Mouse (Mus musculus): ENCODE data around the gene Tomm6. TPM values are rescaled to one million over a fixed set of nuclear protein-coding genes. Genes with fewer than 3 reads are reported as not detected.

Gene Tomm6
- total and polyA plus RNA-seq, 3 experiments: 66.5 to 577 TPM; not detected in 1

DNA sequence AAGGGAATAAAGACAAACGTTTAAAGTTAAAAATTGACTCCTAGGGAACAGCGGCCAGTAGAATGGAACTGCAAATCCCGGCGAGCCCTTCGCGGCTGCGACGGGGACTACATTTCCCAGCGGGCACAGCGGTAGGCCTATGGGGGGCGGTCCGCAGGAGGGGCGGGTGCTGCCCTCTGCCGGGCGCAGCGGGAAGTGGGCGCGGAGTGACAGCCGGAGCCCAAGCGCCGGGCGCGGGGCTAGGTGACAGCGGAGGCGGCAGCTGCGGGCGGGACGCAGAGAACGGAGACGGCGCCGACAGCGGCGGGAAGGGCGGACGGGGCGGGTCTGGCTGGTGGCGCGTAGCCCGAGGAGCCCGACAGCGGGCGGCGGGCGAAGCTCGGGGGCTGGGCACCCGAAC lies 48.7 kb upstream of the Tomm6 start, which contains the start of gene Tfeb (continued):
- TF ChIP-seq CTCF (IDR thresholded peaks at IDR 0.05 in 2 of 3, conservative IDR thresholded peaks at IDR 0.05 in 1 of 3; ENCODE audit: control insufficient read depth in 1 of 3, insufficient read depth in 1 of 3, low read depth in 2 of 3, low read length in 3 of 3, poor library complexity in 1 of 3, severe bottlenecking in 1 of 3) (peak; percentile 63 to 97 (median 96); a peak in 5 of 6 replicates), MAZ (IDR thresholded peaks at IDR 0.05; ENCODE audit: low read depth, low read length) (peak; percentile 94; the same call in 1 of the 2 replicates), HCFC1 (IDR thresholded peaks at IDR 0.05; ENCODE audit: low read depth, low read length) (peak; percentile 99), ZNF384 (IDR thresholded peaks at IDR 0.05; ENCODE audit: low read depth, low read length) (no peak), TAL1 (IDR thresholded peaks at IDR 0.05; ENCODE audit: low read length) (no peak), JUND (IDR thresholded peaks at IDR 0.05; ENCODE audit: low read depth, low read length) (no peak), KAT2A (conservative IDR thresholded peaks at IDR 0.05; ENCODE audit: low read depth, low read length) (peak; percentile 96), USF1 (IDR thresholded peaks at IDR 0.05; ENCODE audit: low read depth, low read length) (0 out of 2 replicates have a peak, but pooled peaks have one; percentile 7)

DNA sequence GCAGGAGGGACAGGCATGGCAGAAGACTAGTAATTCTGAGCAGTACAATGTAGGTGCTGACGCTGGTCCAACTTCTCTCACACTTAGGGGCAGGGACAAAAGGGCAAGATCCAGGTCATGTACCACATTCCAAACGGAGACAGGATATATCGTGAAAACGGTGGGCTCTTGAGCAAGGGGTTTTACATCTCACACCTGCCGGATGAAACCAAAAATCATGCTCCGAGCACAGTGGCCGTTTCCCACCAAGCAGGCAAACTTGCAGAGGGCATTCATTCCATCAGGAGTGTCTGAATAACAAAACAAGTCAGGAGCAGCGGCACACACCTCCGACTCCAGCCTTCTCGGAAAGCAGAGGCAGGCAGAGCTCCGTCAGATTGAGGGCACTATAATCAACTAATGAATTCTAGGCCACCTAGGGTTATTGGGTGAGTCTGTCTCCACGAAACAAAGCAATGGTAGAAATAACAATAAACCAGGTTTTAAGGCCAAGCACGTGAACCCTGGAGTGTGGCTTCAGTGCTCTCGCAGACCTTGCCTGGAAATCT lies 47.4 kb upstream of the Tomm6 start:
- Histone ChIP-seq H3K9ac (ENCODE audit: control insufficient read depth, low read depth, low read length, poor library complexity, severe bottlenecking) (no peak overlapping the region), H3K4me1 (ENCODE audit: control insufficient read depth in 1 of 2, insufficient read depth in 2 of 2, low read length in 2 of 2) (peaks cover 0 to 23% of the 10 kb centered on the region in 2 experiments; a peak in 3 of 4 replicates), H3K27ac (ENCODE audit: control insufficient read depth, low read depth, low read length) (no peak overlapping the region), H3K4me3 (ENCODE audit: control insufficient read depth in 1 of 2, insufficient read depth in 1 of 2, low read depth in 2 of 2, low read length in 2 of 2) (no peak overlapping the region), H3K9me3 (replicated peaks; ENCODE audit: insufficient read depth, low read length) (no peaks in the 10 kb centered on the region), H3K27me3 (ENCODE audit: control insufficient read depth in 1 of 2, insufficient read depth in 2 of 2, low read length in 2 of 2) (no peaks in the 10 kb centered on the region), H3K79me2 (ENCODE audit: control insufficient read depth, insufficient read depth, low read length, poor library complexity) (peaks cover 1% of the 10 kb centered on the region; the same call in 1 of the 2 replicates), H3K36me3 (ENCODE audit: control insufficient read depth in 1 of 2, insufficient read depth in 2 of 2, low read length in 2 of 2) (peaks cover 0 to 10% of the 10 kb centered on the region in 2 experiments; a peak in 2 of 4 replicates)
- no peak for DNase-seq (ENCODE audit: low read depth, low spot score)
- TF ChIP-seq ELF1 (IDR thresholded peaks at IDR 0.05; ENCODE audit: low read depth, low read length) (no peak), TBP (IDR thresholded peaks at IDR 0.05; ENCODE audit: low read depth, low read length) (no peak), MAFK (IDR thresholded peaks at IDR 0.05; ENCODE audit: borderline replicate concordance, low read depth, low read length) (no peak), MEF2A (IDR thresholded peaks at IDR 0.05; ENCODE audit: extremely low read depth, insufficient replicate concordance, low read depth, low read length, poor library complexity, severe bottlenecking) (no peak), MAX (IDR thresholded peaks at IDR 0.05; ENCODE audit: low read length) (no peak), CHD2 (IDR thresholded peaks at IDR 0.05; ENCODE audit: low read length) (no peak), MAZ (IDR thresholded peaks at IDR 0.05; ENCODE audit: low read depth, low read length) (no peak), EP300 (IDR thresholded peaks at IDR 0.05; ENCODE audit: low read depth in 1 of 2, low read length in 2 of 2) (no peak), ETS1 (IDR thresholded peaks at IDR 0.05; ENCODE audit: low read depth, low read length) (no peak), MYC (IDR thresholded peaks at IDR 0.05; ENCODE audit: low read depth, low read length) (no peak), BHLHE40 (IDR thresholded peaks at IDR 0.05; ENCODE audit: borderline replicate concordance, low read depth, low read length) (no peak), USF1 (IDR thresholded peaks at IDR 0.05; ENCODE audit: low read depth, low read length) (no peak), ZC3H11A (IDR thresholded peaks at IDR 0.05; ENCODE audit: low read depth, low read length) (no peak), NELFE (IDR thresholded peaks at IDR 0.05; ENCODE audit: low read depth, low read length) (no peak), POLR2AphosphoS2 (IDR thresholded peaks at IDR 0.05; ENCODE audit: low read length) (no peak), GATA1 (IDR thresholded peaks at IDR 0.05; ENCODE audit: low read depth, low read length) (no peak), ZNF384 (IDR thresholded peaks at IDR 0.05; ENCODE audit: low read depth, low read length) (no peak)
